Mouse (Mus musculus): ENCODE data around the gene B3gnt7.

GRCm38 (mm10) chr1:86320822-86321413 lies 18.3 kb downstream of the B3gnt7 start:
- no peak for TF ChIP-seq POLR2A (IDR thresholded peaks at IDR 0.05; ENCODE audit: insufficient read depth, low read depth, low read length)
- TF ChIP-seq EP300 (IDR thresholded peaks at IDR 0.05; ENCODE audit: insufficient read depth, low read depth, low read length), result no peak
- TF ChIP-seq CTCF (IDR thresholded peaks at IDR 0.05), result no peak
